Mouse (Mus musculus) B cell, adult 62 days (primary cell): Measurements from ENCODE around the gene Usp2. TPM values are rescaled to one million over a fixed set of nuclear protein-coding genes. Genes with fewer than 3 reads are reported as not detected.

Experiments used
- total RNA-seq: library from RNA; stranded (reverse); gene quantifications from 4 replicates; pipeline ENCODE4 v1.2.4, GENCODE M21; 2023

Usp2 gene
- 19.0 to 31.1 TPM (median 23.0 TPM) in 4 replicates for total RNA-seq

GRCm38 (mm10) chr9:44066785-44067225, at the start of gene Usp2:
Gene Usp2, plus strand, starts transcription at chr9:44067021.

GRCm38 (mm10) chr9:44042836-44043707, 23.7 kb upstream of the Usp2 start, which contains the start of gene Thy1:
Gene Thy1, plus strand, starts transcription at chr9:44043384.

GRCm38 (mm10) chr9:44101490-44101889, 34.7 kb downstream of the Usp2 start, which contains the start of gene Mfrp:
Gene Mfrp, plus strand, starts transcription at chr9:44101729.

GRCm38 (mm10) chr9:44107110-44107509, 40.3 kb downstream of the Usp2 start, which contains the start of gene C1qtnf5:
Gene C1qtnf5, plus strand, starts transcription at chr9:44107245.

GRCm38 (mm10) chr9:44113105-44113789, 46.4 kb downstream of the Usp2 start, which contains the start of the genes Gm49380 and Rnf26:
Gene Gm49380, minus strand, starts transcription at chr9:44113500.
Gene Rnf26, minus strand, starts transcription at chr9:44113517.

GRCm38 (mm10) chr9:44134101-44134850, 67.5 kb downstream of the Usp2 start, which contains the start of gene Mcam:
Gene Mcam, plus strand, starts transcription at chr9:44134469.

Other genes starting within 250 kb of the Usp2 start
- gene Thy1, start 23.6 kb upstream of the Usp2 start, total RNA-seq: 1.4 to 3.1 TPM (median 2.6 TPM) in 4 replicates
- gene Mfrp, start 34.7 kb downstream of the Usp2 start, total RNA-seq: 0.55 to 0.73 TPM (median 0.69 TPM) in 3 of 4 replicates, not detected in the other
- gene C1qtnf5, start 40.2 kb downstream of the Usp2 start, total RNA-seq: 2.8 TPM in 1 of 4 replicates, not detected in the others
- gene Gm49380, start 46.5 kb downstream of the Usp2 start, total RNA-seq: 0.21 TPM in 1 of 4 replicates, not detected in the others
- gene Rnf26, start 46.5 kb downstream of the Usp2 start, total RNA-seq: 17.2 to 23.5 TPM (median 20.6 TPM) in 4 replicates
- gene Mcam, start 67.4 kb downstream of the Usp2 start, total RNA-seq: 0.20 to 0.27 TPM (median 0.27 TPM) in 3 of 4 replicates, not detected in the other
- gene Cbl, start 167.0 kb downstream of the Usp2 start, total RNA-seq: 133 to 146 TPM (median 140 TPM) in 4 replicates
- not detected in 4 replicates for gene Ccdc153, start 173.7 kb downstream of the Usp2 start, total RNA-seq
- gene Pdzd3, start 184.4 kb downstream of the Usp2 start, total RNA-seq: not detected in 4 replicates
- gene Nlrx1, start 201.6 kb downstream of the Usp2 start, total RNA-seq: 4.3 to 6.5 TPM (median 6.0 TPM) in 4 replicates
- gene Abcg4, start 221.6 kb downstream of the Usp2 start, total RNA-seq: not detected in 4 replicates
- gene Hinfp, start 238.7 kb downstream of the Usp2 start, total RNA-seq: 52.6 to 65.7 TPM (median 58.7 TPM) in 4 replicates